Mouse (Mus musculus) ovary, postnatal 36 days (tissue): ENCODE measurements around the gene Msh3.
"Not testable (repeated sequence)": the region's sequence is repeated elsewhere in the genome, so short reads cannot be mapped to it uniquely, and the experiment has no call there.

Experiments used
- DNase-seq: peaks from one replicate; pipeline ENCODE4 v3.0.0; 2022; ENCODE audit warnings: low spot score, mixed read lengths

The Msh3 gene

GRCm38 (mm10) chr13:92252331-92252730 is 102.5 kb downstream of the Msh3 start:
- no peak for DNase-seq

DNA sequence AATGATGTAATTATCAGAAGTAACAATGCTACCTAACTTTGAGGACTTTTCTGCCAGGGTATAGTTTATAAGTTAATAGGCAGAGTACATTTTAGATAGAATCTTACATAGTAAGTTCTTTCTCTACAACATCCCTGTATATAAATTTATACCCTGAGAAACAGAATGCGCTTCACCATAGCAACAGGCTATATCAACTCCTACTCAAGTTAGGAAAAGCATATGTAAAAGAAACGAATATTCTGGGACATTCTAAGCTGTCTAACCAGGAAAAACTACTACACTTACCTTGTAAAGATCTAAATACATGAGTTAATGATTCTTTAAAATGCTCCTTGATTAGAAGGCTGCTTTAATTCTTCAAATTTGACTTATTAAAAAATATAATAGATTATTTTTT is 107.2 kb downstream of the Msh3 start:
- DNase-seq = no peak

DNA sequence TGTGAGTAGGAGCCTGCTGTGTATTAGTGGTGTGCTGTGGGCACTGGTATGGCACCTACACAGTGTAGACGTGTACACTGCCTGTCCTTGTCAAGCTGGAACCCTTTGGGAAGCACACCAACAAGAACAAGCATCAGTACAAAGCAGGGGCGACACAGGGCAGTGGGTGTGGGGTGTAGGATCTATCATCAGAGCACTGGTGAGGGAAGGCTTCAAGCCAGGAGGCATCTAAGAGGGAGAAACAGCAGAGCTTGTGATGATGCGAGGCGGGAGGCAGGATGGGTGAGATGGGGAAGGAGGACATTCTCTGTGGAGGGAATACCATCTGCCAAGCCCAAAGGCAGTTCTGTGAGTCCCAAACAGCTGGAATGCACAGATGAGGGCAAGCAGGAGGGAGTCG is 107.8 kb downstream of the Msh3 start:
- no peak for DNase-seq

DNA sequence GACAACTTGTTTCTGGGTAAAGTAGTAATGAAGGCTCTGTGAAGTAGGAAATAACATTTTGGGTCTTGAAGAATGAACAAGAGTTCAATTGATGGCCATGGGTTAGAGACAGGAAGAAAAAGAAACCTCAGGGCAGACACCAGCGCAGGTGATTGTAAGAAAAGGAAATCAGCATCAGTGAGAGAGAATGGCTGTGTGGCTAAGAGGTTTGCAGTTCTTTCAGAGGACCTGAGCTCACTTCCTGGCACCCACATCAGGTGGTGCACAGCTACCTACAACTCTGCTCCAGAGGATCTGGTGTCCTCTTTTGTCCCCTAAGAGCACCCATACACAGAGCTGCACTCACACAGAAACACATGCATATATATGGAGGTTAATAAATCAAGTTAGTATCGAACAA is 110.1 kb downstream of the Msh3 start:
- DNase-seq = no peak

- DNase-seq = no peak
These were observed 113.4 kb downstream of the Msh3 start for GRCm38 (mm10) chr13:92241426-92241825.

- no peak for DNase-seq
These were observed 116.9 kb downstream of the Msh3 start for GRCm38 (mm10) chr13:92237887-92238286.

DNA sequence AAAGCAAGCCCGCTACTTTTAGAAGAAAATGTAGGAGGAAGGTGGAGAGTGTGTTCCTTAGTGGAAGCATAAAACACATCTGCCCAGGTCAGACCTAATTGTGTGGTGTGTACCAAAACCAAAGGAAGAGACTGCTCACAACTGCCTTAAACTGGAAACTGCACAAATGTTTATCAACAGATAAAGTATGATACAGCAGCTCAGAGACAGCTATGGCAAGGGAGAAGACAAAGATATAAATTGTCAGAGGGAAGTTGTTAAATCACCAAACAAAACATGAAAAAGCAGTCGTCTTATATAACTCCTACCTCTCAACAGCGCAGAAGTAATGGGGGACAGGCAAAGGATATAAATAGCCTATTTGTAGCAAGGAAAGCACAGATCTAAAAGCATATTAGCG is 117.8 kb downstream of the Msh3 start:
- DNase-seq = no peak

DNA sequence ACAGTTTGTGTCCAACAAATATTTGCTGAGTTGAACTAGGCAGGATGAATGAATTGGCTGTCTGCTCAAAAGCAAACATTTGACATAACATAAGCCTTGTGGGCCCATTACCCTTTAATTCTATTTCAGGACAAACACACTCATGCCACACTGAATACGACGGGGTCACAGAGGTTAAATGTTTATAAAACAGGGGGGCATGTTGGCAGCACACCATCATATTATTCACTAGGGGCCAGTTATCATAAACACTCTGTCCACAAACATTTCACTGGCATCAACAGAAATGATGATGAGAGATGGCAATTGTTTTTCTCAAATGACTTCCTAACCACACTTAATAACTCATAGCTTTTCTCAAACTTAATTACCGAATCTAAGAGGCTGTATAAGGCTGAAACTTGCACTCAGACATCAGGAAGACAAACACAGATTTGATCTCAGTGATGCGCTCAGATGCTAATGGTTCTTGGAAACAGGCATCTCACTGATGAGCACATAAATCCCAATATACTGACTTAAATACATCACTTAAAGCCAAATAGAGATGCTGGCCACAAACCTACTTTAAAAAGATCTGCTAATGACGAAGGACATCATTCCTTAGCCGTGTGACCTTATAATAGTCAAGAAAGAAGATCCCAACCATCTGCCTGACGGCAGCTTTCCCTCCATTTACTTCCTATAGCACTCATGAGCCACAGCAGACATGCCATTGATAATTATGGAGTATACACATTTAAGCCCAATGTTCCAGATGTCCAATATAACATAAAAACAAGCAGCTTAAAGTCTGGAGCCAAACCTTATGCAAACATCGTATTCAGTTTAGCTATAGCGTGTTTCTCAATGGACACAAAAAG is 122.5 kb downstream of the Msh3 start:
- no peak for DNase-seq

- no peak for DNase-seq
These were observed 126.8 kb downstream of the Msh3 start for GRCm38 (mm10) chr13:92228037-92228436.

DNA sequence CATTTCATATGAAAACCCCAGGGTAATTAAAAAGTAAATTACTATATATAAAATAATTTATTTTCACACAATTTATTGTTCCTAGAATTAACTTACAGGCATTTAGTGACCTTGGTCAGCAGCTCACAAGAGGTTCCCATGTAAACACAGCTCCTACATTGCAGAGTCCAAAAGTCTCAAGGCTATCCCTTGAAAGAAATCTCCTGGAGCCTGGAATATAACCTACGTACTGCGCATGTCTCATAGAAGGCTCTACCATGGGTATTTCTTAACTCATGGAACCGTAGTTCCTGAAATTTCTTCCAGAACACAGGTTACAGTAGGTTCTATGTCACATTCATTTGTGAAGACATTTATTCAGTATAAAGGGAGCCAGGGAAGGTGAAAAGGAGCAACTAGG is 131.2 kb downstream of the Msh3 start:
- DNase-seq = no peak

DNA sequence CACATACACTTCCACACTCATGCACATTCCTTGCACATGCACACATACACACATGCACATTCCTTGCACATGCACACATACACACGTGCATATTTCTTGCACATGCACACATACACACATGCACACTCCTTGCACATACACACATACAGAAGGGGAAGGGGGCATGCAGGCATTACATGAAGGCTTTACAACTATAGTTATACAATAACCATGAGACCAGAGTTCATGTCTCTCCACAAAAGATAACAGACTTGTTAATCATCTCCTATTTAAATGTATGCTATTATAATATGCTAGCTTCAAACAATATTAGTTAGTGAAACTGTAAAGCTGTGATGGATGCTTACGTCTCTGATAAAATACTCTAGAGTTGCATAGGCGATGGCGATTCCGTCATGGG is 132.0 kb downstream of the Msh3 start:
- DNase-seq = no peak

- no peak for DNase-seq
These were observed 135.0 kb downstream of the Msh3 start for GRCm38 (mm10) chr13:92219774-92220173.

- no peak for DNase-seq
These were observed 137.6 kb downstream of the Msh3 start for GRCm38 (mm10) chr13:92217216-92217615.

- no peak for DNase-seq
These were observed 157.9 kb downstream of the Msh3 start for GRCm38 (mm10) chr13:92196860-92197259.

GRCm38 (mm10) chr13:92193806-92194205 is 161.0 kb downstream of the Msh3 start:
- DNase-seq = not testable (repeated sequence)

GRCm38 (mm10) chr13:92172686-92173085 is 182.1 kb downstream of the Msh3 start:
- DNase-seq = not testable (repeated sequence)
